Mouse (Mus musculus) layer of hippocampus, postnatal 36 days (tissue): ENCODE measurements at regions not wholly inside any gene's neighbourhood (a gene's known extent, or its start where the extent isn't known, plus 50 kb on each side); places are given as distances from the start of the nearest gene placed in this dataset.
A peak's percentile ranks its signal among the peaks of the same experiment; 100 is the strongest.

Experiments
- DNase-seq, 2 experiments: peaks; one replicate each; pipeline ENCODE4 v3.0.0; 2022

- DNase-seq: no peak
These were observed 136.9 kb downstream of the Uaca start for GRCm38 (mm10) chr9:60931290-60931689.

GRCm38 (mm10) chr9:60936937-60937336 is 142.6 kb downstream of the Uaca start:
- no peak for DNase-seq

- peak; percentile 46 to 59 for DNase-seq
These were observed 145.8 kb downstream of the Uaca start for GRCm38 (mm10) chr9:60939858-60940804.

GRCm38 (mm10) chr9:60947363-60947762 is 153.0 kb downstream of the Uaca start:
- no peak for DNase-seq

DNA sequence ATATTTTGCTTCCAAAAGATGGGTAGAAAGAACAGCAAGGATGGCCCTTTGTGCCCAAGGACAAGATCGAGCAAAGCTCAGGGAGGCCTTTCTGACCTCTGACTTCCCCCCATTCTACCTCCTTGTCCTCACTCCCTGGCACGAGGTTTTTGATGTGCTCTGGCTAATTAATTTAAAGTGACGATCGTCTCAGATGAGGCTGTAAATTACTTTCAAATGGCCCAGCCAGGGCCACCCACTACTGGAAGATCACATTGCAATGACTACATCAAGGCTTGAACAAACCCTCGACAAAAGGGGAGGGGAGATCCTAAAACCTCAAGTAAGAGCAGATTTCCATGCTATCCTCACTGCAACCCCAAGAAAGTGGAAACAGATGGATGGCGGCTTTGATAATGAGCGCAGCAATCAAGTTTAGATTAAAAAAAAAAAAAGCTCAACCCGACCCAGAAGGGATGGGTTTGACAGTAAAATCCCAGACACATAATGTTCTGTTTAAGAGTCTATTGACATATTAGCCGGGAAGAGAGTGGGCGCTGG is 154.3 kb downstream of the Uaca start:
- no peak for DNase-seq

DNA sequence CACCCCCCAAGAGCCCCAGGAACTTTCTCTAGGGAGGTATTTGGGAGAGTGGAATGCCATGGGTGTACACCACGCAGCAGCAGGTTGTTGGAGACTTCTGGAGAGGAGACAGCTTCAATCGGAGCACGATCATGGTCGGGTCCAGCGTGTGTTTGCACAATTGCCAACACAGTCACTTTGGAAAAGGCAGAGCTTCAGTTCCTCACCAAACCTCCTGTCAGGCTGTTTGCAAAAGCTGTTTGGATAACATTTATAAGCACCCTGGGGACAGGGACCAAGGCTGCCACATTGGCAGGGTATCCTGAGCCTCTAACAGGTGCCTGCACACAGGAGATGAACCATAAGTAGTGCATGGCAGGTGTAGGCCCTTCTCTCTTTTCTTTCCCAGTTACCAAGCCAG is 155.8 kb downstream of the Uaca start:
- no peak for DNase-seq

DNA sequence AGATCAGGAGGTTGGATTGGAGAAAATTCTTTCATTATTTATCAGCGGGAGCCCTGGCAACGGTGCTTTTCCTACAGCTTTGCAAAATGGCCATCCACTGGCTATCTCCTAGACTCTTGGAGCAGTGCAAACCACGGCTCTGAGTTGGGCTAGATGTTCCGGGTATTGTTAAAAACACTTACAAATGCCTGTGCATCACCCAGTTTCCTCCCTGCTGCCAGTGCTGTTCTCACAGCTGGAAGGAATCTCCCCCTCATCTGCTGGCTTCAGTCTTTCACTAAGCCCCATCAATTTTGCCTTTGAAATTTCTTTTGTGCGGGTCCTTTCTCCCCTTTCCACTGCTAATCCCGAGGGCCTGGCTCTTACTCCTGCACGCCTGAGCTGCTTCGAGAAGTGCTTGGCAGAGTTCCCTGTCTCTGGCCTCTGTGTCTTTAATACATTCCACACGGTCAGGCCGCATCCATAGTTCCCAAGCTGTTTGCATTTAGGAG is 156.8 kb downstream of the Uaca start:
- DNase-seq: no peak

GRCm38 (mm10) chr9:60957438-60957837 is 163.1 kb downstream of the Uaca start:
- no peak for DNase-seq

DNA sequence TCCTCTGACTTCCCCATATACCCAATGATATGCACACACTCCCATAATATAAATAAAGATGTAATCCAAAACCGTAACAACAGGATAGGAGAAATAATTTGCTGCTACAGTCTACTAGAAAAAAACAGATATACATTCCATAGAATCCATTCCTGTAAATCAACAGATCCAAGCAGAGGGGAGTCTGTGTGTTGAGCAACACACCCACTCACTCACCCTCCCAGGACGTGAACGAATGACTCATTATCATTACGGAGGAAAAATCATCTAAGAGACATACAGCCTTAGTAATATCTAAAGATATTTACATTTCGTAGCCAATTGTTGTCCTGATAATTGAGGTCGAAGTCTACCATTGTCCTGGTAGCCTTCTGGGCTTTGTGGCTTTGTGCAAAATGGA is 165.2 kb downstream of the Uaca start:
- no peak for DNase-seq

DNA sequence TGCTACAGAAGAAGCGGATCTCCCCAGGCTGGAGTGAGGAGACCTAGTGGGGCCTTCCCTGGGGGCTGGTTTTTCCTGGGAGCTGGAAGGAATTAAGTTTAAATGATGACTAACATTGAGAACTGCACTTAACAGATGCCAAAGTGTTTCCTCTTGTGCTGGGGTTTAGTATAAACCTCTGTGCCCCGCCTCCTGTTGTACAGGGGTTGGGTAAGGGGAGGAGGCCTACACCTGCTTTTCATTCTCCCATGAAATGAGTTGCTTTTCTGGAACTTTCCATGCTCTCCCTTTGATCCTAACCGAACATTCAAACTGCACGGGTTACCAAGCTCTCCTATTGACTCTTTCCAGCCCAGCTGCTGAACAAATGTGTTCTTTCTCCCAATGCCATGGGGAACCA is 167.7 kb downstream of the Uaca start:
- no peak for DNase-seq

DNA sequence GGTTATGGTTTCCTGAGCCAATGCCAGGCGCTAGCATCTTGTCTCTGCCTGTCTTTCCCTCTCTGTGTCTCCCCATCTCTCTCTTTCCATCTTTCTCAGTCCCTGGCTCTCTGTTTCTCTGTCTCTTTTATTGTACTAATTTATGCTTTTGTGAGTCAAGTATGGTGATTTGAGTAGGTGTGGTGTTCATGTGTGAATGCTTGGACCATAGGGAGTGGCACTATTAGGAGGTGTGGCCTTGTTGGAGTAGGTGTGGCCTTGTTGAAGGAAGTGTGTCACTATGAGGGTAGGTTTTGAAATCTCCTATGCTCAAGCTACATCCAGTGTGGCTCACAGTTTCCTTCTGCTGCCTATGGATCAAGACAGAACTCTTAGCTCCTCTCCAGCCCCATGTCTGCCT is 171.3 kb downstream of the Uaca start:
- no peak for DNase-seq

DNA sequence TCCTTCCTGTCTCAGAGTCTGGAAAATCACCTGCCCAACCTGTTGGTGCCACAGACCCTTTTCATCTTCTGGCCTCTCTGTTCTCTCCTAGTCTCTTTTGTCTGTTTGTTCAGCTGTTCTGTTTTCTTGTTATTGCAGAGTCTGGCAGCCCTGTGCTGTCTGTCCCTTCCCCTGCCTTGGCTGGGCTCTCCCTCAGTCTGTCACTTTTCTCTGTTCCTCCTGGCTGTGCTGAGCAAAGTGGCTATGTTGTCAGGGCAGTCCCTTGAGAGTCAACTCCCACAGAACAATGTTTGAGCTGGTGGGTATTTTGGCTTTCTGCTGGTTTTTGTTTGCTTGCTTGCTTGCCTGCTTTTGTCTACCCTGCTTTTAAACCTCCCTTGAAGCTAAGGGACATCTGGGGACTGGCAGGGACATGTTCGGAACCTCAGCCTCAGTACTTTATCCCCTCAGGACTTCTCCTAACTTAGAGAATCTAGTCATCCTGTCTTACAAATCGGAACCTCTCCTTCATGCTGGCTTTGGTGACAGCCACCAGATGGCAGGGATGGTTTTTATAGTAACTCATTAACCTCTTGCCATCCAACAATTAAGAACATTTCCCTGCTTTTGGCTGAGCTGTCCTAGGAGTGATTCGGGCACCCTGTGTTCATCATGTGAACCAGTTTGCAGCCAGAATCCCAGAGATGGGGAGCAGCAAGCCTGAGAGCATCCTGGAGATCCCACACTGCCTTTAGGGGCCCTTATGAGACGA is 174.1 kb downstream of the Uaca start:
- DNase-seq: no peak

GRCm38 (mm10) chr9:60972201-60972910 is 178.0 kb downstream of the Uaca start:
- no peak for DNase-seq

DNA sequence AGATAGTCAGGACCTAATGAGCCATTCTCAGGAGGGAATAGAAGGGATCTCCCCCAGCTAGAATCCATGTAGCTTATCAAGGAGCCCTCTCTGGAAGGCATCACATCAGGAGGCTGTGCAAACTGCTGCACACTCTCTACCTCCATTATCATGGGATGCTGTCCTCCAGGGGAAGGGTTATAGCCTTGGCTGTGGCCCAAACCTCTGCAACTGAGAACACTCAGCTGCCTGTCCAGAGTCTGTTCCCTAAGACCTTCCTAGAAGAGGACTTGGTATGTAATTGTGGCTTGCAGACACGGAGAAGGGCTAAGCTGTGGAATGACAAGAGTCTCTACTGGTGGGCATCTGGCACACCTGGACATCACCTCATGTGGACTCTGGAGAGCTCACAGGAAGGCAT is 180.2 kb downstream of the Uaca start:
- DNase-seq: no peak

- DNase-seq: no peak
These were observed 188.2 kb downstream of the Uaca start for GRCm38 (mm10) chr9:60982383-60983085.

DNA sequence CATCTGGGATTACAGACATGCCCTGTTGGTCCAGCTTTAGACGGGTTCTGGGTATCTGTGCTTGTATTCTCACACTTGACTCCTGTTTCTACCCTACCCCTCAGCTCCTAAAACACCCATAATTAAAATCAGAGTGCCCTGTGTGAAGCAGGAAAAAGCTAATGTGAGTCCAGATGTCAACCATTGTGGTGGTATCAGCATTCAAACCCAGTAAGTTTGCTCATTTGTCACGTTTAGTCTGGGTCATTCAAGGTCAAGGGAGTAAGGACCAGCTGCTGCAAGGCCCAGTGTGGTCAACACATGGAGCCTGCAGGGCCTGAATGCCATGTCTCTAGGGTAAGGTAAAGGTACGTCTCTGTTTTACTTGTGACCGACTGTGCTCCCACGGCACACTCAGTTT is 188.9 kb downstream of the Uaca start:
- no peak for DNase-seq

DNA sequence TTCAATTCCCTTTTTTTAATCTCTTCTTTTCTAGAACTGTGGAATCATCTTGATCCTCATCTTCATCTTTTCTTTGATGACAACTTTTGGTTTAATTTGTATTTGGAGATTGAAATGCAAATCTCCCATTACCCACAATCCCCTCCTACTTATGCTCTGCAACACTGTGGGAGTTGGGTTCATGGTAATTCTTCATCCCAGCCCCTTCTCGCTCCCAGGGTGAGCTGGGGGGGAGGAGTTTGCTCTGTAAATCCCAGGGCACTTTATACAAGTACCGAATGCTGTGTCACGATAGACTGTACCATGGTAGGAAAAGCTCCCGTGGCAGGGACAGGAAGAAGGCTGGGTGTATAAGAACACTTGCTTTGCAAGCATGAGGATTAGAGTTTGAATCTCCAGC is 193.8 kb downstream of the Uaca start:
- no peak for DNase-seq

GRCm38 (mm10) chr9:60989670-60990391 is 195.5 kb downstream of the Uaca start:
- no peak for DNase-seq

GRCm38 (mm10) chr9:60991509-60991908 is 197.2 kb downstream of the Uaca start:
- no peak for DNase-seq

DNA sequence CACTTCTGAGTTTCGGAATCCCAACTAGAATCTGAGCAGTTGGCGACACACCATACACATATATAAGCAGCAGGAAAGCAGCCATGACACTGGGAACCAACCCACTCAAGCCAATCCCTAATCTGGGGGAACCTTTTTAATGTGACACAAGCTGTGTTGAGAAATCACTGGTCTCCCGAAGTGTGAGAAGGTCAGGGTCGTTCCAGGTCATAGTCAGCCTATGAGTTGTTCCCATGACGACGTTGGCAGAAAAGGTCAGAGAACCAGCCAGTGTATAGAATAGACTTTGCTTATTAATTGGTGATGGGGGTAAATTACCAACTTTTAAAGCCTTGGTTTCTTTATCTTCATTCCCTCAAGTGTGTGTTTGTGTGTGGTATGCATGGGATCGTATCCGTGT is 199.3 kb downstream of the Uaca start:
- DNase-seq: no peak

DNA sequence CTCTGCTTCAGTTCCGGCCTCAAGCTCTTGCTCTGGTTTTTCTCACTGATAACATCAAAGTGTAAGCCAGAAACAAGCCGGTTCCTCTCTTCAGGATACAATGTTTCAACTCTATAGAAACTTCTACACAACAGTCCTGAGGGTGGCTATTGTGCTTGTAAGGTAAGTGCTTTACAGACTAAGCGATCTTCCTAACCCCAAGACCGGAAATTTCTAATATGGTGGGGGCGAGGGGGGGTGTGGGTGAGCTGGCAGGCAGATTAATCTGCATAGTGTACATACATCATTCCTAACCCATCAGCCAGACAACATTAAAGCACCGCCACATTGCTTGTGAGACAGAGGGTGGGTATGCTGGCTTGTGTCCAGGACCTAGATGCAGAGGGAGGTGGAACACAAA is 200.8 kb downstream of the Uaca start:
- DNase-seq: no peak
